Mouse (Mus musculus): ENCODE measurements at regions not wholly inside any gene's neighbourhood (a gene's known extent, or its start where the extent isn't known, plus 50 kb on each side); places are given as distances from the start of the nearest gene placed in this dataset.

GRCm38 (mm10) chr10:67731577-67731976 lies 180.9 kb downstream of the Zfp365 start:
- no peak for DNase-seq (ENCODE audit: low spot score in 2 of 2)

GRCm38 (mm10) chr10:67729271-67729670 lies 180.5 kb upstream of the Ado start:
- DNase-seq (ENCODE audit: low spot score in 2 of 2), result peak in 1 of 2 experiments; percentile 65

- no peak for DNase-seq (ENCODE audit: low spot score in 2 of 2)
Measured at GRCm38 (mm10) chr10:67727580-67727979, 178.8 kb upstream of the Ado start.

GRCm38 (mm10) chr10:67726796-67727195 lies 178.0 kb upstream of the Ado start:
- DNase-seq (ENCODE audit: low spot score in 2 of 2), result no peak

- DNase-seq (ENCODE audit: low spot score in 2 of 2), result no peak
Measured at GRCm38 (mm10) chr10:67726351-67726750, 177.6 kb upstream of the Ado start.

- DNase-seq (ENCODE audit: low spot score in 2 of 2), result peak in 1 of 2 experiments; percentile 11
Measured at GRCm38 (mm10) chr10:67721787-67722186, 173.0 kb upstream of the Ado start.

- no peak for DNase-seq (ENCODE audit: low spot score in 2 of 2)
Measured at GRCm38 (mm10) chr10:67717506-67717905, 168.8 kb upstream of the Ado start.

GRCm38 (mm10) chr10:67715046-67715445 lies 166.3 kb upstream of the Ado start:
- DNase-seq (ENCODE audit: low spot score in 2 of 2), result no peak

- DNase-seq (ENCODE audit: low spot score in 2 of 2), result no peak
Measured at GRCm38 (mm10) chr10:67713098-67713497, 164.3 kb upstream of the Ado start.

GRCm38 (mm10) chr10:67712665-67713064 lies 163.9 kb upstream of the Ado start:
- DNase-seq (ENCODE audit: low spot score in 2 of 2), result peak in 1 of 2 experiments; percentile 24

GRCm38 (mm10) chr10:67711961-67712360 lies 163.2 kb upstream of the Ado start:
- DNase-seq (ENCODE audit: low spot score in 2 of 2), result no peak

- no peak for DNase-seq (ENCODE audit: low spot score in 2 of 2)
Measured at GRCm38 (mm10) chr10:67706436-67706835, 157.7 kb upstream of the Ado start.

GRCm38 (mm10) chr10:67702783-67703455 lies 154.2 kb upstream of the Ado start:
- DNase-seq (ENCODE audit: low spot score in 2 of 2), result no peak

GRCm38 (mm10) chr10:67697401-67698195 lies 148.8 kb upstream of the Ado start:
- DNase-seq (ENCODE audit: low spot score in 2 of 2), result no peak

- DNase-seq (ENCODE audit: low spot score in 2 of 2), result no peak
Measured at GRCm38 (mm10) chr10:67695891-67696853, 147.4 kb upstream of the Ado start.

GRCm38 (mm10) chr10:67694751-67695150 lies 146.0 kb upstream of the Ado start:
- DNase-seq (ENCODE audit: low spot score in 2 of 2), result no peak

- no peak for DNase-seq (ENCODE audit: low spot score in 2 of 2)
Measured at GRCm38 (mm10) chr10:67693586-67693985, 144.8 kb upstream of the Ado start.

GRCm38 (mm10) chr10:67689944-67690670 lies 141.4 kb upstream of the Ado start:
- DNase-seq (ENCODE audit: low spot score in 2 of 2), result no peak

- DNase-seq (ENCODE audit: low spot score in 2 of 2), result no peak
Measured at GRCm38 (mm10) chr10:67679382-67679781, 130.6 kb upstream of the Ado start.

GRCm38 (mm10) chr10:67673450-67673849 lies 124.7 kb upstream of the Ado start:
- no peak for DNase-seq (ENCODE audit: low spot score in 2 of 2)

GRCm38 (mm10) chr10:67672281-67672680 lies 123.5 kb upstream of the Ado start:
- DNase-seq (ENCODE audit: low spot score in 2 of 2), result peak in 1 of 2 experiments; percentile 16

Data from cerebellum, postnatal 4 days (tissue).